Mouse (Mus musculus) spleen, postnatal 10 days (tissue): ENCODE data around the gene Olfr146.

Source experiments
- DNase-seq, 2 experiments: peaks; one replicate each; pipeline ENCODE4 v3.0.0; 2021 to 2022; ENCODE audit warnings: low spot score in 2 of 2

The Olfr146 gene

GRCm38 (mm10) chr9:39023277-39023676 lies at the start of gene Olfr146:
Gene Olfr146 (minus strand): TSS chr9:39023377.
- DNase-seq = no peak

GRCm38 (mm10) chr9:39064851-39065250 lies 41.7 kb upstream of the Olfr146 start, which contains the start of gene Olfr937:
Gene Olfr937 (minus strand): TSS chr9:39064951.
- DNase-seq = no peak

- DNase-seq = no peak
Observed at GRCm38 (mm10) chr9:38999583-38999982, 23.6 kb downstream of the Olfr146 start, which contains the start of gene Olfr935. Gene Olfr935 (minus strand): TSS chr9:38999683.

- no peak for DNase-seq
Observed at GRCm38 (mm10) chr9:38988215-38988614, 35.0 kb downstream of the Olfr146 start, which contains the start of gene Olfr934. Gene Olfr934 (minus strand): TSS chr9:38988315.

GRCm38 (mm10) chr9:38972013-38972412 lies 51.2 kb downstream of the Olfr146 start, which contains the start of gene Olfr933:
Gene Olfr933 (plus strand): TSS chr9:38972313.
- no peak for DNase-seq
